Mouse (Mus musculus): ENCODE measurements at regions not wholly inside any gene's neighbourhood (a gene's known extent, or its start where the extent isn't known, plus 50 kb on each side); places are given as distances from the start of the nearest gene placed in this dataset.

- no peaks in the 10 kb centered on the region for H3K27me3 ChIP-seq
- no peak overlapping the region for H3K9ac ChIP-seq
- H3K27ac ChIP-seq (replicated peaks) = no peak overlapping the region
- no peak overlapping the region for H3K4me2 ChIP-seq
- no peak overlapping the region for H3K4me3 ChIP-seq
- no peak for ATAC-seq (ENCODE audit: low FRiP score, low read depth)
- WGBS = 97% methylated on average over 1 of the region's 1 CpGs
- H3K9me3 ChIP-seq = no peaks in the 10 kb centered on the region
- no peaks in the 10 kb centered on the region for H3K4me1 ChIP-seq (replicated peaks)
- no peaks in the 10 kb centered on the region for H3K36me3 ChIP-seq
These were observed 76.9 kb upstream of the Prl start for GRCm38 (mm10) chr13:26980475-26980874.
